Mouse (Mus musculus) midbrain, embryonic 10.5 days (tissue): ENCODE results near the gene Cyp2c54. TPM values are rescaled to one million over a fixed set of nuclear protein-coding genes. Genes with fewer than 3 reads are reported as not detected.
"Not testable (repeated sequence)": the region's sequence is repeated elsewhere in the genome, so short reads cannot be mapped to it uniquely, and the experiment has no call there.

Experiments used
- DNase-seq: peaks from one replicate; pipeline ENCODE4 v3.0.0-alpha.2; 2017; ENCODE audit warnings: low spot score
- H3K27ac ChIP-seq: fragments of 300-500 bp; sonication (generic); replicated peaks from 2 replicates; pipeline ENCODE4 v1.5.1; 2016; ENCODE audit warnings: mild to moderate bottlenecking
- H3K27me3 ChIP-seq: fragments of 300-500 bp; sonication (generic); 2 replicates; pipeline ENCODE4 v1.6.1; 2016; ENCODE audit warnings: low read depth, mild to moderate bottlenecking; ENCODE audit not compliant: poor library complexity, severe bottlenecking
- H3K36me3 ChIP-seq: fragments of 300-500 bp; sonication (generic); 2 replicates; pipeline ENCODE4 v1.6.1; 2016; ENCODE audit warnings: mild to moderate bottlenecking, moderate library complexity
- H3K4me1 ChIP-seq: fragments of 300-500 bp; sonication (generic); 2 replicates; pipeline ENCODE4 v1.6.1; 2016
- H3K4me3 ChIP-seq: fragments of 300-500 bp; sonication (generic); 2 replicates; pipeline ENCODE4 v1.5.1; 2016; ENCODE audit warnings: mild to moderate bottlenecking, moderate library complexity
- H3K9me3 ChIP-seq: fragments of 300-500 bp; sonication (generic); replicated peaks from 2 replicates; pipeline ENCODE4 v1.6.1; 2016; ENCODE audit warnings: mild to moderate bottlenecking
- WGBS: fragments of 180-500 bp; shearing (Covaris S2); methylation state at CpG from one replicate; pipeline ENCODE4 v1.1.7; 2016; 5-methylcytosine and 5-hydroxymethylcytosine counted together
- polyA plus RNA-seq: library from polyadenylated mRNA; unstranded; fragments of >200 nt; fragmentation: Nextera tagmentation; extraction: Ambion mirVana; gene quantifications from 2 replicates; pipeline ENCODE4 v1.2.1, GENCODE M21; 2016

Cyp2c54 gene
- not detected in 2 replicates for polyA plus RNA-seq

DNA sequence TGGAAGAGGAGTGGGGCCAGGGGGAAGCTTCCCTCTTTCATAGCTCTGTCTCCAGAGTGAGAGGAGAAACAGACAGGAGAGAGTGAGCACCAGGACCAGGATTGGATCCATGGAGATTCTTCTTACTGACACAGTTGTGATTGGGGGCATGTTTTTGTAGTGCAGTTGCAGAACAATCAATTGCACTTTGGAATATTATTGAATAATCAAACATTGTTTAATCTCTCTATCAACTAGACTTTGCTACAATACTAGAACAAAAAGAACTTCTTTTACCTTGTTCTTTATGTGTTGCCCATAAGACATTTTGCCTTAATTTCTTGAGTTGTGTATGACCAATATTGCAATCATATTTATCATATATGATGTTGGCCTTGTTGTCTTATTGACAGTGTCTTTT is at the start of gene Cyp2c54:
Cyp2c54 (minus strand) TSS at position 127 of the 400 bp plus-strand sequence.
- Histone ChIP-seq H3K27me3 (no peaks in the 10 kb centered on the region), H3K4me3 (no peak within 1 kb of the TSS), H3K36me3 (no peaks in the 10 kb centered on the region), H3K9me3 (no peaks in the 10 kb centered on the region), H3K4me1 (no peaks in the 10 kb centered on the region), H3K27ac (no peak within 1 kb of the TSS)
- DNase-seq = no peak

DNA sequence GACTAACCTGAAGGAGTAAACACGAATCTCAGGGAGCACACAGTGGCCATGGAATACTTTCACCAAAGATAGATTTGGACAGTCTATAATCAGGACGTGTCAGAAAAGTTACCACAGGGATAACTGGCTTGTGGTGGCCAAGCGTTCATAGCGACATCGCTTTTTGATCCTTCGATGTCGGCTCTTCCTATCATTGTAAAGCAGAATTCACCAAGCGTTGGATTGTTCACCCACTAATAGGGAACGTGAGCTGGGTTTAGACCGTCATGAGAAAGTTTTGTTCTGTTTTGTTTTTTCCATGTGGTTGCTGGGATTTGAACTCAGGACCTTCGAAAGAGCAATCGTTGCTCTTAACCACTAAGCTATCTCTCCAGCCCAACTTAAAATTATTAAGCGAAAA is 46.0 kb upstream of the Cyp2c54 start:
- not testable (repeated sequence) for H3K9me3 ChIP-seq, H3K36me3 ChIP-seq, DNase-seq, H3K4me1 ChIP-seq, H3K27me3 ChIP-seq, H3K4me3 ChIP-seq, H3K27ac ChIP-seq
- WGBS = 84% methylated on average over 13 of the region's 13 CpGs

DNA sequence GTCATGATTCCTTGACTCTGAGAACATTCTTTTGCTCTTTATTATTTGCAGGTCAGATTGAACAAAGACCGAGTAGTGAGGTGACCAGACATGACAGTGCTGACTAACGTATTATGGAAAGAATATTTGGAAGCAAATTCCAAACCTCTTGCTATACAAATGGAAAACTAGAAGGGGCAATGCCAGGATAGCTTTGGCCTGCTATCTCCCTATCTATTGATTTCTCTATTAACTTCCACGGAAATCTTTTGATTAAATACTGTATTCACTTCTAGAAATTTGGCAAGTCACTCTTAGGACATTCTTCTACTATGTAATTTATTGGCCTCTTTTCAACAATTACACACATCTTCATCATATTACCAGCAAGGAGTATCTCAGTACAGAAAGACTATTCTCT is 17.5 kb upstream of the Cyp2c54 start:
- no peak for DNase-seq
- Histone ChIP-seq H3K4me1 (no peaks in the 10 kb centered on the region), H3K9me3 (no peaks in the 10 kb centered on the region), H3K27me3 (no peaks in the 10 kb centered on the region), H3K4me3 (no peak overlapping the region), H3K36me3 (no peaks in the 10 kb centered on the region), H3K27ac (no peak overlapping the region)
- 84% methylated on average over 3 of the region's 3 CpGs for WGBS

DNA sequence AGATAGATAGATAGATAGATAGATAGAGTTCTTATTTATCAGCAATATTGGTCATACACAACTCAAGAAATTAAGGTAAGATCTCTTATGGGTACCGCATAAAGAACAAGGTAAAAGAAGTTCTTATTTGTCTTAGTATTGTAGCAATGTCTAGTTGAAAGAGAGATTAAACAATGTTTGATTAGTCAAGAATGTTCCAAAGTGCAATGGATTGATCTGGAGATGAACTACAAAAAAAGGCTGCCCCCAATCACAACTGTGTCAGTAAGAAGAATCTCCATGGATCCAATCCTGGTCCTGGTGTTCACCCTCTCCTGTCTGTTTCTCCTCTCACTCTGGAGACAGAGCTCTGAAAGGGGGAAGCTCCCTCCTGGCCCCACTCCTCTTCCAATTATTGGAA is 15.8 kb upstream of the Cyp2c54 start, which contains the start of gene Cyp2c50:
Cyp2c50 (plus strand) TSS at position 268 of the 400 bp plus-strand sequence.
- not testable (repeated sequence) for H3K4me1 ChIP-seq, H3K4me3 ChIP-seq, DNase-seq, H3K36me3 ChIP-seq, H3K27me3 ChIP-seq, H3K27ac ChIP-seq, H3K9me3 ChIP-seq
- WGBS = 93% methylated on average over 1 of the region's 1 CpGs

DNA sequence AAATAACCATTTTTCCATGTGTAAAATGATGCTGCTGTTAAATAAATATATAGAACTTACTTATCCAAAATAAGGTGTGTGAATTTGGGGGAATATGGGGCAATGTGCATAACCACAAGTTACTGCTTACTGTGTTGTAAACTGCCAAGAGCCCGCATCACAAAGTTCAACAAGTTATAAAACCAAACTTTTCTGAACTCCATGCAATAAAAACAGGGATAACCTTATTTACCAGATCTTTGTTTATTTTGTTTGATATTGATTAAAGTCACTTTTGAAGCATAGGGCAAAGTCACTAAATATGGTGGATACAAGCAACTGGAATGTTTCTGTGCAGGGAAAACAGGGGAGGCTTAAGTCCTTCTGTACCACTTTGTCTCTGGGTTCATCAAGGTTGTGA is 14.8 kb upstream of the Cyp2c54 start:
- Histone ChIP-seq H3K27ac (no peak overlapping the region), H3K9me3 (no peaks in the 10 kb centered on the region), H3K4me1 (no peaks in the 10 kb centered on the region), H3K27me3 (no peaks in the 10 kb centered on the region), H3K4me3 (no peak overlapping the region), H3K36me3 (no peaks in the 10 kb centered on the region)
- 88% methylated on average over 1 of the region's 1 CpGs for WGBS
- no peak for DNase-seq

DNA sequence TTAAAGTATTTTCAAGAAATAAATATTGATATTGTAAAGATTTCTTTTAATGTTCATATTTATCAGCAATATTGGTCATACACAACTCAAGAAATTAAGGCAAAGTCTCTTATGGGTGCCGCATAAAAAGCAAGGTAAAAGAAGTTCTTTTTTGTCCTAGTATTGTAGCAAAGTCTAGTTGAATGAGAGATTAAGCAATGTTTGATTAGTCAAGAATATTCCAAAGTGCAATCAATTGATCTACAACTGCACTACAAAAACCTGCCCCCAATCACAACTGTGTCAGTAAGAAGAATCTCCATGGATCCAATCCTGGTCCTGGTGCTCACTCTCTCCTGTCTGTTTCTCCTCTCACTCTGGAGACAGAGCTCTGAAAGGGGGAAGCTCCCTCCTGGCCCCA is 81.5 kb downstream of the Cyp2c54 start, which contains the start of gene Cyp2c37:
Cyp2c37 (plus strand) TSS at position 285 of the 400 bp plus-strand sequence.
- not testable (repeated sequence) for H3K9me3 ChIP-seq, H3K4me3 ChIP-seq, H3K27ac ChIP-seq, H3K36me3 ChIP-seq, H3K27me3 ChIP-seq, DNase-seq, H3K4me1 ChIP-seq
- 97% methylated on average over 1 of the region's 1 CpGs for WGBS

DNA sequence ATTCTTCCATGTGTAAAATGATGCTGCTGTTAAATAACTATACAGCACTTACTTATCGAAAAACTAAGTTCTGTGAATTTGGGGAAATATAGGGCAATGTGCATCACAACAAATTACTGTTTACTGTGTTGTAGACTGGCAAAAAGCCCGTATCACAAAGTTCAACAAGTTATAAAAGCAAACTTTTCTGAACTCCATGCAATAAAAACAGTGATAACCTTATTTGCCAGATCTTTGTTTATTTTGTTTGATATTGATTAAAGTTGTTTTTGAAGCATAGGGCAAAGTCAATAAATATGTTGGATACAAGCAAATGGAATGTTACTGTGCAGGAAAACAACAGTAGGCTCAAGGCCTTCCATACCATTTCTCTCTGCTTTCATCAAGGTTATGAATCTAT is 84.2 kb downstream of the Cyp2c54 start:
- Histone ChIP-seq H3K27me3 (no peaks in the 10 kb centered on the region), H3K4me3 (no peak overlapping the region), H3K9me3 (no peaks in the 10 kb centered on the region), H3K4me1 (no peaks in the 10 kb centered on the region), H3K27ac (no peak overlapping the region), H3K36me3 (no peaks in the 10 kb centered on the region)
- WGBS = 73% methylated on average over 2 of the region's 2 CpGs
- DNase-seq = no peak

Other genes starting within 250 kb of the Cyp2c54 start
- not detected in 2 replicates for gene Cyp2c69, start 187.0 kb downstream of the Cyp2c54 start, polyA plus RNA-seq
- gene Cyp2c37, start 81.4 kb downstream of the Cyp2c54 start, polyA plus RNA-seq = not detected in 2 replicates
- not detected in 2 replicates for gene Cyp2c50, start 15.9 kb upstream of the Cyp2c54 start, polyA plus RNA-seq
- gene Cyp2c70, start 113.5 kb upstream of the Cyp2c54 start, polyA plus RNA-seq = not detected in 2 replicates
- gene Pdlim1, start 198.0 kb upstream of the Cyp2c54 start, polyA plus RNA-seq = 97.3 and 109 TPM in 2 replicates